Mouse (Mus musculus) G1E (cell line): ENCODE measurements at regions not wholly inside any gene's neighbourhood (a gene's known extent, or its start where the extent isn't known, plus 50 kb on each side); places are given as distances from the start of the nearest gene placed in this dataset.

Source experiments
- CTCF ChIP-seq: IDR thresholded peaks from 2 replicates; pipeline ENCODE4 v1.5.1; 2012; ENCODE audit warnings: low read depth, low read length, inconsistent platforms, mixed read lengths
- GATA1 ChIP-seq: IDR thresholded peaks from 2 replicates; pipeline ENCODE4 v1.6.1; 2012; ENCODE audit warnings: borderline replicate concordance, low read length, inconsistent platforms, mixed read lengths
- GATA2 ChIP-seq: IDR thresholded peaks from 2 replicates; pipeline ENCODE4 v1.6.1; 2012; ENCODE audit warnings: low read depth, low read length, inconsistent platforms, borderline replicate concordance
- POLR2AphosphoS5 ChIP-seq: IDR thresholded peaks from 2 replicates; pipeline ENCODE4 v1.6.1; 2012; ENCODE audit warnings: low read depth, low read length, inconsistent platforms; ENCODE audit not compliant: insufficient replicate concordance
- TAL1 ChIP-seq: conservative IDR thresholded peaks from 2 replicates; pipeline ENCODE4 v1.6.1; 2012; ENCODE audit warnings: low read depth, low read length, inconsistent platforms, mixed read lengths

DNA sequence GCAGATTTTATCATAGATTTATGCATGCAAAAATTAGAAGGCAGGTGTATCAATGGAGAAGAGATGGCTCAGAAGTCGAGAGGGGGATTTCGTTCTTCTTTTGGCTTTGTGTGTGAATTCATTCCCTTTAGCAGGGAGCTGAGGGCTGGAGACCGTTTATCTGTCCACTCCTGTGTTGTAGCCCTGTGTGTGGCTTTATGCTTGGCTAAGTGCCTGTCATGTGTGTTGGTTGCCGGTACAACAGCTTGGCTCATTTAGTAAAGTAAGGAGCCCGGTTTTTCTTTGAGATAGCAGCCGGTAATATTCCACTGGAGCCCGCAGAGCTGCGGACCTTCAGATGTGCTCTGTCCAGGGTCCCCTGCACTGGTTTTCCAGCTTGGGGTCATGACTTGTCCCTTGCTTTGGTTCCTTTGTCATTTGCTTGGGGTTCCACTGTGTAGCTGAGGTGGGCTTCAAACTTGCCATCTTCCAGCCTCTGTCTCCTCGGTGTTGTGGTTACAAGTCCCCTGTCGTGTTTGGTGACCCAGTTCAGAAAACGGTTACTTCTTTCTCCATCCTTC is 68.6 kb downstream of the Klf5 start:
- TF ChIP-seq CTCF, result no peak
- no peak for TF ChIP-seq TAL1
- TF ChIP-seq GATA1, result no peak
- TF ChIP-seq GATA2, result no peak
- TF ChIP-seq POLR2AphosphoS5, result no peak
